Mouse (Mus musculus) layer of hippocampus, adult 2 months (tissue): ENCODE data around the gene Hectd2. TPM values are rescaled to one million over a fixed set of nuclear protein-coding genes. Genes with fewer than 3 reads are reported as not detected.
A peak's percentile ranks its signal among the peaks of the same experiment; 100 is the strongest.

Experiments used
- DNase-seq, 2 experiments: peaks; one replicate each; pipeline ENCODE4 v3.0.0; 2022; ENCODE audit warnings: low spot score in 2 of 2
- H3K27ac ChIP-seq: fragments of 200-600 bp; 2 replicates; pipeline ENCODE4 v1.8.1; 2022
- H3K4me3 ChIP-seq: fragments of 200-600 bp; 2 replicates; pipeline ENCODE4 v1.8.1; 2022; ENCODE audit warnings: mild to moderate bottlenecking
- CTCF ChIP-seq: fragments of 200-600 bp; conservative IDR thresholded peaks from 2 replicates; pipeline ENCODE4 v1.8.1; 2022; ENCODE audit warnings: antibody characterized with exemption, mild to moderate bottlenecking, moderate library complexity
- total RNA-seq, 2 experiments: library from RNA; stranded (reverse); gene quantifications; 2 replicates each; pipeline ENCODE4 v1.2.3; 2021

Hectd2 gene
- total RNA-seq, 2 experiments from 2014 or later = 42.7 to 45.3 TPM

DNA sequence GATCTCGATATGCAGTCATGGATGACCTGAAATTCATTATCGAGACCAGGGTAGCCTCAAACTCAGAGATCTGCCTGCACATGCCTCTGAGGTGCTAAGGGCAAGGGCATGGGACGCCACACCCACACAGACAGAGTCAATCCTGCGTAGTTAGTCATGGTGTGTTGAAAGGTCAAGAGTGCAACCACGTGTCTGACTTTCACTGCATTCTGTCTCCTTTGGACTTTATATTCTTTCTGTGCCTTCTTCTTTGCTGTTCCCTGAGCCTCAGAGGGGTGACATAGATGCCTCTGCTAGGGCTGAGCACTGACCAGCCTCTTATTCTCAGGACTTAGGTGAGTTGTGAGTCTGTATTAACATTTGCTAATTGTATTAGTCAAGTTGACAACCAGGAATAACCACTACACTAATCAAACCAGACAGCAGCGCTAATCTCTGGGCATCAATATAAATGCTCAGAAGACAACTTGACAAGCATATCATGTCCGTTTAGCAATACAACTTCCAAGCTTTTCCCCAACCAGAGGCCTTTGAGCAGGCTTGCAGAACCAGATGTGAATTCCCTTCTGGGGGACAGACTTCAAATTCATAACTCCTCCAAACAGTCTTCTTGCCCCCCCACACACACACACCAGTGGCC lies 83.6 kb downstream of the Hectd2 start:
- H3K4me3 ChIP-seq = no peak overlapping the region
- no peak overlapping the region for H3K27ac ChIP-seq
- no peak for DNase-seq
- no peak for TF ChIP-seq CTCF

DNA sequence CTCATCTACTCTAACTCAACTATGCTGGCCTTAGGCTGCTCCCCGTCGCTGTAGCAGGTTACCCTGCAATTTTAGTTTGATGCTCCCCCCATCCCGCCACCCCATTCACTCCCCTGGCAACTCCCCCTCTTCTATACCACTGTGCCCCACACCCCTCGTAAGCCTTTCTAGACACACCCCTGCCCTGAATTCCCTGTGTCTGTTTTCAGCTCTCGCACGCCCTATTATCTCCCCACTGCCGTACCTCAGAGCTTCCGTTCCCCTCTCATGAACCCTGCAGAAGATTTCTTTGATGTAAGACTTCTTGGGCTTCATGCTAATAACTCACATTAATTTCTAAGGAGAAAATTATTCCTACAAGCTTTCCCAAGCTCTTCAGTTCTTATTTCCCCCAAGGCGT lies 84.6 kb downstream of the Hectd2 start:
- TF ChIP-seq CTCF = no peak
- no peak overlapping the region for H3K4me3 ChIP-seq

DNA sequence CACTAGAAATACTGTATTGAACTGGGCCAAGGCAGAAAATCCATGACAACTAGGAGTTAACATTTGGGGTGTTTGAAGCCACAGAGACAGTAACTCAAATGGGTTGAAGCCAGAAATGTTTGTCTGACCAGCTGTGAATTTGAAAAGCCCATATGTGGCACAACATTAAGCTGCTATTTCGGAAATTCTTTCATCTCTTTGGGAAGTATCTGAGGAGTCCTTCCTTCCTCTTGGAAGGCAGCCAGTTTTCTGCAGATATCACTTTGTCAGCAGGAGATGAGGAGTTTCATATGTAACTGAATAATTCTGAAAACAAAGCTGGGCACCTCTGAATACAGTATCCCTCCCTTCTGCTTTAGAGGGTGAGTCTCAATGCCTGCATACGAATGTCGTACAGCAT lies 86.7 kb downstream of the Hectd2 start:
- no peak overlapping the region for H3K4me3 ChIP-seq
- H3K27ac ChIP-seq = no peak overlapping the region
- peak; percentile 54 to 74 for DNase-seq
- TF ChIP-seq CTCF = no peak

More for the DNA sequence above, 84.6 kb downstream of the Hectd2 start:
- no peak overlapping the region for H3K27ac ChIP-seq
- DNase-seq = no peak

DNA sequence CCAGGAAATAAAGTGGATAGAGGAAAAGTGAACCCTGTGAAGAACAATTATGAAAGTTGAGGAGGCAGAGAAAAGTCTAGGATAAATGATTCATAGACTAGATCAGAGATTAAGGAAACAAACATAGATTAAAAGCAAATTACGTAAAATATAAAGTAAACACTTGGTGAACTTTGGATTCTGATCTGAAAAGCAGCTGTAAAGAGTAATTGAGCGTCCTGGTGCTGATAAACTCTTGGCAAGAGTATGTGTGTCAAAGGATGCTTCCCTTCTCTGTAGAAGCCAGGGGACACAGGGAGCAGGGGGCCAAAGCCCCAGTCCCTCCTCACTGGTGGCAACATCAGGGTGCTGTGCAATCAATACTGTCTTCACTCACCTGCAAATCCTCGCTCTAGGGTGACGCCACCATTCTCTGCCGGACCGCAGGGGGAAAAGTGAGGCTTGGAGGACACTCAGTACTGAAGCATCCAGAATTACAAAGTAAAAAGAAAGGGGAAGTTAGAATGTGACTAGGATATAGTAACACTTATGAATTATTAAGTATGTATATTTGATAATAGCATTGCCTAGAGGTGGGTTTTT lies 91.0 kb downstream of the Hectd2 start:
- no peak for TF ChIP-seq CTCF
- DNase-seq = no peak
- Histone ChIP-seq H3K27ac (no peak overlapping the region), H3K4me3 (no peak overlapping the region)

DNA sequence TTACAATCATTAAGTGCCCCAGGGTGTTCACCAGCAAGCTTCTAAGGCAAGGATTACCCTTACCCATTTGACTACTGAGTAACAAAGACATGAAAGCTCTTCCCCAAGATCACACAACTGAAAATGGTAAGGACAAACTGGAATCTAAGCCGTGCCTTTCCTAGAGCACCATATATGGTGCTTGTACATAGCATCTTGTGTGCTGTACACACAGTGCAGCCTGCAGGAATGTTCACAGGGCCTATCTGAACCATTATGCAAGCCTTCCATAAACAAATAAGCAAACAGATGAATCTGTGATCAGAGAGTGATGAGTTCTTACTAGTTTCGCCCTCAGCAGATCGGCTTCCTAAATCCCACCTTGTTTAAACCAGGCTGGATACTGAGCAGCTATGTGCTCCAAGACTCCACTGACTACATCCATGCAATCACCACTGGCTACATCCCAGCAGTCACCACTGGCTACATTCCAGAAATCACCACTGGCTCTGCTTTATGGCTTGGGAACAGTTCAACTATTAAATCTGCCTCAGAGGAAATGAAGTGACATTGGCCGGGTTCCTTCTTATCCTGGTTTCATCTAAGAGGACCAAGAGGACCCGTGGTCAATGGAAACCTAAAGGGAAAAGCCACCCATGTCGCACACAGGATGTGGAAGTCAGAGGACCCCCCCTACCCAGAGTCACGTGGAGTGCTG lies 91.8 kb downstream of the Hectd2 start:
- DNase-seq = no peak
- H3K27ac ChIP-seq = no peak overlapping the region
- TF ChIP-seq CTCF = no peak
- H3K4me3 ChIP-seq = no peak overlapping the region

DNA sequence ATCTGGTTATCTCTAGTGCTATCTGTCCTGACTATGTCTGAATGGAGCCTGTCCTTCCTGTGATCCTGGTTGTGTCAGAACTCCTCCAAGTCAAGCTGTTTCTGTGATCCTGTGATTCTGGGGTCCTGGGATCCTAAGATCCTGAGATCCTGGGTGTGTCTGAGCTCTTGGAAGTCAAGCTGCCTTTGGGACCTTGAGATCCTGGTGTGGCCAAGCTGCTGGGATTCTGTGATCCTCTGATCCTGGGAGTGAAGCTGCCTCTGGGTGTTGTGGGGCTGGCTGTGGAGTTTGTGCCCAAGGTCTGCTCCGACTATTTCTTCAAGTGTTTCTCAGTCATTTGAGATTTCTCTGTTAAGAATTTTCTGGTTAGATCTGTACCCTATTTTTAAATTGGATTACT lies 98.2 kb downstream of the Hectd2 start:
- Histone ChIP-seq H3K27ac (no peak overlapping the region), H3K4me3 (no peak overlapping the region)
- no peak for TF ChIP-seq CTCF
- DNase-seq = no peak

DNA sequence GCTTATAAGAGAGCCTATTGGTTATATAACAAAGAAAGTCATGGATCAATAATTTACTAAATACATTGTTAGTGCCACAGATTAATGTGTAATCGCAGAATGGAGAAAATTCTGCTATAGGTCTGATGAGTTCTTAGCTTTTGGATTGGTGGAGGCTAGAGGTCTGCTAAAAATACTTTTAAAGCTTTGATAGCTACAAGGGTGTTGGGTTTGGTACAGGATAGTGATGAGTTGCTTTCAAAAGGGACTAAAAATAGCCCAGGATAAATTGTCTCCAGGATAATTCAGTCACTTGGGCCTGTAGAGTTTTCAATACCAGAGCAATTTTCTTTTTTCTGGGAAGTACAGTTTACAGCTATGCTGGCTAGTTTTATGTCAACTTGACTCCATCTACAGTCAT lies 108.3 kb downstream of the Hectd2 start:
- no peak for TF ChIP-seq CTCF
- H3K4me3 ChIP-seq = no peak overlapping the region
- DNase-seq = no peak
- no peak overlapping the region for H3K27ac ChIP-seq

DNA sequence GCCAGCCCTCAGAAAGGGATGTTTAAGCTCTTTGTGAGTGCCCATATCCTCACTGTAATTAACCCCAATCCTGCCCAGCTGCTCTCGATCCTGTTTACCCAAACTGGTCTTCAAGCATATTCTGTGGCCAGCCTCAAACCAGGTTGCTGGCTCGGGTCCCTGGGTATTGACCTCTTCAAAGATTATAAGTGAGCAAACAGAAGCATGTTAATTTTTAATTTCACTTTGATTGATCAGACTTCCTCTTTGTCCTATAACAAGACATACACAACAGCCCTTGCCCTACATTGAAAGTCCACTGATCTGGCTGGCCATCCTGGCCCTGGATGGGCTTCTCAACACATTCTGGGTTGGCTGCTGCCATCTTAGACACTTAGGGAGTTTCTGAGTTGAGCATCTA lies 109.5 kb downstream of the Hectd2 start:
- no peak for TF ChIP-seq CTCF
- no peak for DNase-seq
- no peak overlapping the region for H3K27ac ChIP-seq
- no peak overlapping the region for H3K4me3 ChIP-seq

DNA sequence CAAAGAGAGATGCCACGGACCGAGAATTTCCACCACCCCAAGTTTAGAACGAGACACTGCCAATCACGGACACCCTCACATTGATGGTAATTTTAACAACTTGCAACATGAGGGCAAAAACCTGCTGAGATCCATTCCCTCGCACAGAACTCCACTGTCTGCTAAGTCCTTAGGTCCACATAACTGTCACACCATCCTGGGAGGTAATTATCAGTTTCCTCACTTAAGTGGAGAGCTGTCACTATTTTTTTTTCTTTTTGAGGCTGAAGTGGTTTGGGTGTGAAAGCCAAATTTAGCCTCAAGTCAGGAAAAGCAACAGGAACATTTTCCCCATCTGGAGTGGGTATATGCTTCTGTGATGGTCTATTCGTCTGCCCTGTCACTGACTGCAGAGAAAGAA lies 110.0 kb downstream of the Hectd2 start:
- no peak for TF ChIP-seq CTCF
- no peak overlapping the region for H3K27ac ChIP-seq
- no peak for DNase-seq
- H3K4me3 ChIP-seq = no peak overlapping the region

DNA sequence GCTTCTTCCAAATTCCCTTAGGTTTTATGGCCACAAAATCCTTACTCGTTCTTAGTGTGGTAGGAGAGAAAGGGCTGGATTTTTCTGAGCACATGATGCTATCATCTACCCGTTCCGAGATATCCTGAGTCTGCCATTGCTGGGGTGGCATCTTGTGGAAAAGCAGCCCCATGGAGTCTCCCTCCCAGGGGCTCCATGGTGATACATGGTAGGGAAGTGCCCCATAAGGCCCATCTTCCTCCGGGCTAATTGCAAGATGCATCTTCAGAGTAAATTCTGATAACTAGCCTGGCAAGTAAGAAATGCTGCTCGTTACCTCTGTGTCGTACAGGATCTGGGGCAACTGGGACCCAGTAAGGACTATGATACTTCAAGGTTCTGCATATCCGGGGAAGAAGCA lies 110.8 kb downstream of the Hectd2 start:
- H3K27ac ChIP-seq = no peak overlapping the region
- DNase-seq = no peak
- no peak for TF ChIP-seq CTCF
- no peak overlapping the region for H3K4me3 ChIP-seq

DNA sequence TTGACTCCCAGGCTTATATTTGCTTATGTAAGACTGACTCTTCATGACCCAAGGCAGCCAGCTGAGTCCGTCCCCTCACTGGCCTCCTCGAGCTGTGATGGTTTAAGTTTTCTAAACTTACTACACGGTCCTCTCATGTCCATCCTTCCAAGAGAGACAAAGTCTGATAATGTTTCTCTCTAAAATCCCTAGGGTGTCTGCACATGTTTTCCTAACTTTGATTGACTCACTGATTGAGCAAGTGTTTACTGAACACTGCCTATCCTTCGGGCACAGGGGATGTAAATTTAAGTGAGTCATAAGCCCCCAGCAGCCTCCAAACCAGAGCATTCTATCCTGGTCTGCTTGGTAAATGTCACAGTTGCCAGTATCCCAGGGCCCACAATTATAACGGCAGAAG lies 111.2 kb downstream of the Hectd2 start:
- no peak for TF ChIP-seq CTCF
- no peak for DNase-seq
- no peak overlapping the region for H3K4me3 ChIP-seq
- no peak overlapping the region for H3K27ac ChIP-seq

DNA sequence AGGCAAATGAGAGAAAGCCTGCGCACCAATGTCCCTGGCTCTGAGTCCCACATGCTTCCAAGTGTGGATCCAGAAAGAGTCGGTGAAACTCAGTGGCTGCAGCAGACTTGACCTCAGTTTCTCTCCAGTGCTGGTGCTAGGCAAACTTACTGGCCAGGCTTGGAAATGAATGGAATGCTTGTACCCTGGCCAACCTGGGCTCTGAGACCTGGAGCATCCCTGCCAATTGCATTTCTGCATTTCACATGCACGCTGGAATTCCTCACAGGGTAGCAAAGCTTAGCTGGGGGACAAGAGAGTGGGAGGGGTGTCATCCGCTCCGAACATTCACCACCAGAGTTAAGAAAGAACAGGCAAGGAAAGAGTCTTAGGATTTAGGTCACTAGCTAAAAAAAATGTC lies 112.0 kb downstream of the Hectd2 start:
- Histone ChIP-seq H3K4me3 (no peak overlapping the region), H3K27ac (no peak overlapping the region)
- DNase-seq = no peak
- no peak for TF ChIP-seq CTCF

DNA sequence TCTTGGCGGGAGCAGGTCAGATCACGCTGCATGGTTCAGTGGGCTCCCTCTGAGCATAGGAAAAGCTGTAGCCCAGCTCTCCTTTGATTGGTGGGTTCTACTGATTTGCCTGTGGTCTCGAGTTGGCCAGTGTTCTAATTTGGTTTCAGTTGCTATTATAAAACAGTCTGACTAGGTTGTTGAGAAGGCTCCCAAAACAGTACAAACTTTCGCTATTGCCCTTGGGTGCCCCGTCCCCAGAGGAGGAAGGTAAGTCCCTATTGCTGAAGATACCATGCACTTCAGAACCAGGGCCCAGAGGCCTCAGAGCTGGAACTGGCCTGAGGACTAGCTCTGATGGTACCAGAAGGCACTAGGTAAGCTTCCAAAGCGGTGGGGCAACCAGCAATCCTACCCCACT lies 112.9 kb downstream of the Hectd2 start:
- no peak for TF ChIP-seq CTCF
- H3K27ac ChIP-seq = no peak overlapping the region
- no peak for DNase-seq
- no peak overlapping the region for H3K4me3 ChIP-seq

DNA sequence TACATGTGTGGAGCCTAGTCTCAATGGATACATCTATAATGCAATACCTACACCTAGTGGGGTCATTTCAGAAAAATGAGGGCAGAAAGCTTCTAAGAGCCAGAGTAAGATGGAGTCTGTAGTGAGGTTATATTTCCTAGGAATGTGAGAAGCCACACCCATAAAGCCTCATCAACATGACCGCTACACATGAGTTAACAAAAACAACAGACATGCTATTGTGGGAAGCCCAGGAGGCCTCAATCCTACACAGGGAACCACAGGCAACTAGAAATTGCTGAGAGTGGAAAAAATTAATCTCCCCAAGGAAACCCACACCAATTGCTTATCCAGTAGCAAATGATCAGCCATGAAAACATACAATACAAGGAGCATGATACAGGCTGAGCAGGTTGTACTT lies 113.7 kb downstream of the Hectd2 start:
- Histone ChIP-seq H3K4me3 (no peak overlapping the region), H3K27ac (no peak overlapping the region)
- DNase-seq = no peak
- no peak for TF ChIP-seq CTCF
